Mouse (Mus musculus) small intestine, adult 2 months (tissue): ENCODE data around the gene Nms.

Source experiments
- CTCF ChIP-seq: fragments of 200-500 bp; IDR thresholded peaks from 2 replicates; pipeline ENCODE4 v1.5.1; 2012; ENCODE audit warnings: low read depth, mild to moderate bottlenecking, control low read depth, inconsistent platforms, low read length, moderate library complexity, mixed read lengths; ENCODE audit not compliant: insufficient replicate concordance, insufficient read length; ENCODE audit errors: extremely low read depth
- POLR2A ChIP-seq: fragments of 200-500 bp; IDR thresholded peaks from 2 replicates; pipeline ENCODE4 v1.6.1; 2012; ENCODE audit warnings: low read depth, mild to moderate bottlenecking, control low read depth, inconsistent platforms, low read length, moderate library complexity

DNA sequence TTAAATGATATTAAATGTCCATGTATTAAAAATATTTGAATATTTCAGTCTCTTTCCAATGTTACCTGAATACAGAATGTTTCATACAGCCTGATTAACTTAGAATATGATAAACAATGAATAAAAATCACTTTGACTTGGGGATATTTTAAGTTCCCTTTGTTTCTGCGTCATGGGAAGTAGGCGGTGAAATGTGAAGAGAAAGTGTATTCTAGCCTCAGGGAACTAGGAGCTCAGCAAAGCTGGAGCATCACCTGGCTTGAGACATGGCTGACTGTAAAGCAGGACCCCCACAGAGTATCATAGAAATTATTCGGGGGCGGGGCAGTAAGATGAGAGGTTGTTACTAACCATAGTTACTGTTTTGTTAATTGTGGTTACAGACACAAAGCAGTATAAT is 10.0 kb upstream of the Nms start:
- TF ChIP-seq CTCF (no peak), POLR2A (no peak)
